Mouse (Mus musculus) kidney, postnatal 14 days (tissue): Measurements from ENCODE around the gene Apol7e.
"Not testable (repeated sequence)": the region's sequence is repeated elsewhere in the genome, so short reads cannot be mapped to it uniquely, and the experiment has no call there.

Experiments used
- DNase-seq: peaks from one replicate; pipeline ENCODE4 v3.0.0; 2022; ENCODE audit warnings: mixed read lengths

The Apol7e gene

DNA sequence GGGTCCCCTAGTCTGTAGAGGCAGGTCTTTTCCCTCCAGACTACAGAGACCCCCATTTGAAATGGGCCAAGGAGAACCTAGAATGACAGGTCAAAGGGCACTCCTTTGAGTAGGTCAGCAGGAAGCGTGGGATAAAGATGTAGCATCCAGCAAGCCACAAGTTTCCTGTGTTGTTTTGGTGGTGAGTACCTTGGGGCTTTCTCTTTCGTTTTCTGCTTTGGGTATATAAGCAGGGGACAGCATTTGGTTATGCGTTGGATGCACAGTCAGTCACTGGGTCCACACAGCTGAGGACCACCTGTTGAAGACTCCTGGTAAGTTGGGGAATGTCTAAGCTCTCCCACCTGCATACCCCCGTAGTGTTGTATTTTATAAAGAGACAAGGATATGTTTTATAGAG lies at the start of gene Apol7e:
Gene Apol7e (plus strand): TSS at position 202 of the 400 bp plus-strand sequence.
- not testable (repeated sequence) for DNase-seq

DNA sequence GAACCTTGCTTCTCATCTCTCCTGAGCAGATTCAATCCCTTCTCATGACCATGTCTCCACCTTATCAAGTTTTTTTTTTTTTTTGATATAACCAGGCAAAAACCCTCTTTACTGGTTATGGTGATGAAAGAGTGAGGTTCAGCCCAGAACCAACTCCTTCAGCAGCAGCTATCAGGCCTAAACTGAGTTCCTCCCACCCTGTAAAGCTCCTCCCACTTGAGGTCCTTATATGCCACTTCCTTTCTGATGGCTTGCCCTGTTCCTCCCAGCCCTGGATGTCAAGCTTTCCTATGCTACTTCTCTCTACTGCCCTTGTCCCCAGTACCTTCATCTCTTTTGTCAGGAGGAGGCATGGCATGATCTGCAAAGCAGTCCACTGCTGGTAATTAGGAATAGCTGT lies 47.5 kb upstream of the Apol7e start:
- DNase-seq: not testable (repeated sequence)

DNA sequence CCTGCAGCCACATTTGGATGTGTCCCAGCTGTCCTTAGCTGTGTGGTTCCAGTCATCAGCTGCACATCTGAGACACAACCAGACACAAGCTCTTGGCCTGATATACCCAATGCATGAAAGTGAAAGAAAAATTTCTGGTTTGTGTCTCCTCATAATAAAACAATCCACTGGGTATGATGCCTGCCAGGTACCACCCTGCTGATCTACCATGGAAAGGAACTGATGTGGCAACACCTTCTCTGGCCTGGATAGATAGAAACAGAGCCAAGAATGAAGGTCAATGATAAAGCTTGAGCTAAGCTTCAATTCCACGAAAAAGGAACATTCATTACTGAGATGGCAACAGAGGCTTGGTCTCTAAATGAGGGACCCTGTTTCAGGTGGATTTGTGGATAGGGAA lies 38.9 kb upstream of the Apol7e start:
- not testable (repeated sequence) for DNase-seq

GRCm38 (mm10) chr15:77661841-77662240 lies 36.8 kb upstream of the Apol7e start:
- not testable (repeated sequence) for DNase-seq

- not testable (repeated sequence) for DNase-seq
These were observed 24.6 kb upstream of the Apol7e start for GRCm38 (mm10) chr15:77674081-77674480.

- peak; percentile 33 for DNase-seq
These were observed 14.7 kb upstream of the Apol7e start for GRCm38 (mm10) chr15:77683944-77684343.

DNA sequence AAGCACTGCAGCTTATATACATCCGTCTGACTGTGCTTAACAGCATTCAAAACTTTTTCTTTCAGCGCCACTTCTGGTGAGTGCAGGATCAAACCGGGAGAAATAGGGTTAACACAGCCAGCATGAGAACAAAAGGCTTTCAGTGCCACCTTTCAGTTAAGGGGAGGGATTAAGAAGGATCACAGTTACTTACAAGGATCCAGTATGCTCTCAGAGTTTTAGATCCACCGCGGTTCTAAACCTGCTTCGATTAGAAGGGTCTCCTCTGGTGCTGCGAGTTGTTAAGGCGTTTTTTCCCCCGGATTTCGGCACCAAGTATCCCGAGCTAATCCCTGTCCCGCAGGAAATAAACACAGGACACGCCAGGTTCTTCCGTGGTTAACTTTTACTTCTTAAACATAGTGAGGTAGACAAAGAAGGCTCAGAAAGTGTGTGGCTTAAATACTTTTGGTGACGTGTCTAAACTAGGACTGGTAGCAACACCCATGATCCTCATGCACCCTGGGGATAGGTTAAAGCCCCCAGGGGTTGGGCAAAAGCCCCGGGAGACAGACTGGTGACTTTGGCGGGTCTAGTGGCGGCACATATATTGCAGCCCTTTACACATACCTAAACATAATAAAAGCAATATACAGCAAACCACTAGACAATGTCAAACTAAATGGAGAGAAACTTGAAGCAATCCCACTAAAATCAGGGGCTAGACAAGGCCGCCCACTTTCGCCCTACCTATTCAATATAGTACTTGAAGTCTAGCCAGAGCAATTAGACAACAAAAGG lies 6.9 kb upstream of the Apol7e start:
- not testable (repeated sequence) for DNase-seq

- DNase-seq: peak; percentile 26
These were observed 3.9 kb upstream of the Apol7e start for GRCm38 (mm10) chr15:77694687-77695295.

GRCm38 (mm10) chr15:77705306-77705705 lies 6.6 kb downstream of the Apol7e start:
- DNase-seq: not testable (repeated sequence)

DNA sequence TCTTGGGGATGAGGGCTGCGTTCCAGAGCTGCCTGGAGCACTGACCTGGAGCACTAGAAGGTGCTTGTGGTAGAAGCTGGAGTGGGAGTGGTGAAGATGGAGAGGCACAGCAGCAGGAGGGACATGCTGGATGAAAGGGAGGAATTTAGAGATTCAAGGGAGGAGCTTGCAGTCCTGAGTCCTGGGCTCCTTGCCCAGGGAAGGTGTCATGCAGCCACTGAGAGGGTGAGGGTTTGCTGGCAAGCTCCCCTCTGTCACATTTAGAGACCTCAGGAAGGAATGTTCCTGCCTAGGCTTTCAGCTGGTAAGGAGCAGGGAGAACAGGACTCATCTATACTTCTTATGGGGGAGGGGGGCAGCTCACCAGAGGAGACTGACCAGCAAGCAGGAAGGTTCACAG lies 10.3 kb downstream of the Apol7e start:
- not testable (repeated sequence) for DNase-seq

GRCm38 (mm10) chr15:77718240-77718639 lies 19.6 kb downstream of the Apol7e start:
- DNase-seq: not testable (repeated sequence)

- DNase-seq: not testable (repeated sequence)
These were observed 22.9 kb downstream of the Apol7e start for GRCm38 (mm10) chr15:77721509-77721908.

DNA sequence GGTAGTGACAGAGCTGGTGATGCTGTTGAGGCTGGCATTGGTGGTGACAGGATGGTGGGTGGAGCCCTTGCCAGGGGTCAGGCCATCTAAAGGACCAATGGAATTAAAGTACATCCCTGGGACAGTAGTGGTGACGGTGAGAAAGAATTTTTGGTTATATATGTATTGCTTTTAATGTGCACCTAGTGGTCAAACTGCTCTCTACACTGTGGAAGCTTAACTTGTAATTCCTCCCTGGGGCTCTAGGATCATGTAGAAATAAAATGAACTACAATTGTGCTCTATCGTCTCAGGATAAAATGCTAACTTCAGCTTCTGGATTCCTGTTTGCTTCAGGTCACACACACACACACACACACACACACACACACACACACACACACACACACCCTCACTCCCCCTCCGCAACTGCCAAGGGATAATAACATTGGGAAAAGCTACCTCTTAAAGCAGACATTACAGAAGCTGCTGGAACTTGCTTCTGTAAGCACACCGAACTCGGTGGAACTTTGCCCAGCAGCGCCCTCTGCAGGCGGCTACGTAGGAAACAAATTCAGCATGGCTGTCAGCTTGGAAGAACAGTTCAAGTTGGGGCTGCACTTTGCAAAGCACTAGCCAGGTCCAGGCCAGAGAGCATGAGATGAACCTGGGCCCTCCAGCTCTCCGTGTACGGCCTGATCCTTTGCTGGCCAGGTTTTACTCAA lies 25.7 kb downstream of the Apol7e start:
- not testable (repeated sequence) for DNase-seq

DNA sequence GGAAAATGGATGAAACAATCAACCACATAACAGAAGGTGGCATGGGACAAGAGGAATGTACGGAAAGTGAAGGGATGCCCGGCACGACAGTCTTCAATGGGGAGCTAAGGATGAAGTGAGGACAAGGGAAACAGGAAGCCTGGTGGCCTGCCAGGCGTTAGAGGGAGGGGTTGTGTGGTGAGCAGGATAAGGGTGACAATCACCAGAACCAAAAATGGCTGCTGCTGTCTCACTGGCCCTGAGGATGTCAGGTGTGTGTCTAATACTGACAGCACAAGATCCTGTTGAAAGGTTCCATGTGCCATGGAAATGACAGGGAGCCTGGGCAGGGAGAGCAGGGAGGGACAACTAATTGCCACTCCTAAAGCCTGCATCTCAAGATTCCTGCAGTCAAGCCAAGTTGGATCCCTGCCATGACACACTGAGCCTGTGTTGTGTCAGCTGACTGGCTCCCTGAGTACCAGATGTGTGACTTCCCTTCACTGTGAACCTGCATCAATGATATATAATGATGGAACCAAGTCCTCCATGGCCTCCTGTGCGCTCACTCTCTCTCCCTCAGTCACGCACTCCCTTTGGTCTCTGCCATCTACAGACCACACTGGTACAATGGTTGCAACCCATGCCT lies 26.9 kb downstream of the Apol7e start:
- DNase-seq: not testable (repeated sequence)

DNA sequence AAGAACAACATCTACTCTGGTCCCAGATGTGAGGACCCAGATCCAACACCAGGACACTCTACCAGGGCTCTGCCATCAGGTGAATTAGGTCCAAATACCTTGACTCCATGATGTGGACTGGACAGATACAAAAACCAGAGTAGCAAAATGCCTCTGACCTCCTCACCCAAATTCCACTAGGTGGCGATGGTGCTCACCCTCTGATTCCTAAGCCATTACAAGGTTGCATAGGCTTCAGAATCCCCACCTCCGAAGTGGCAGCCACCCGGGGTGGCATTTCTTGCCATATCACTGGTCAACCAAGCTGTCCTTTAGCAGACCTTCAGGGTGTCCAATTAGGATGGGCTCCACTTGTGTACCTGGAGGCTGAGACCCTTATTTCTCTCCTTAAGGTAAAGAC lies 28.5 kb downstream of the Apol7e start:
- DNase-seq: not testable (repeated sequence)

GRCm38 (mm10) chr15:77727745-77728144 lies 29.1 kb downstream of the Apol7e start:
- not testable (repeated sequence) for DNase-seq

GRCm38 (mm10) chr15:77728739-77729138 lies 30.1 kb downstream of the Apol7e start, which contains the start of gene Apol9b:
TSS of gene Apol9b (plus strand) at chr15:77729039.
- not testable (repeated sequence) for DNase-seq

DNA sequence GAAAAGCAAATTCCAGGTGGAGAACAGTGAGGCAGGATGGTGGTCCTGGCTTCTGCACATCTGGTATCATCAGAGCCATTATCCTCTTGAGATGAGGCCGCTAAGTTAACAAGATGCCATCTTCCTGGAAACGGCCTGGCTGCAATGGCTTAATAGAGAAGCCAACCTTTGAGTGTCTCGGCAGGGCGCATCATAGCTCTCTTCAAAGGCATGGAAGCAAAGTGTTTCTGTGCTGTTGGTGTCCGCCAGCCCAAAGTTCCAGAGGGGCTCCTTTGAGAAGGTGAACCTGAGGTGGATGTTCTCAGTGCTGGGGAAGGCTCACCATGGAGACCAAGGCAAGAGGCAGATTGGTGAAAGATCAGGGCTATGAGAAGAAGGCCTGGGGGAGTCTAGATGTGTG lies 32.9 kb downstream of the Apol7e start:
- DNase-seq: no peak

GRCm38 (mm10) chr15:77732851-77733250 lies 34.2 kb downstream of the Apol7e start:
- DNase-seq: not testable (repeated sequence)

DNA sequence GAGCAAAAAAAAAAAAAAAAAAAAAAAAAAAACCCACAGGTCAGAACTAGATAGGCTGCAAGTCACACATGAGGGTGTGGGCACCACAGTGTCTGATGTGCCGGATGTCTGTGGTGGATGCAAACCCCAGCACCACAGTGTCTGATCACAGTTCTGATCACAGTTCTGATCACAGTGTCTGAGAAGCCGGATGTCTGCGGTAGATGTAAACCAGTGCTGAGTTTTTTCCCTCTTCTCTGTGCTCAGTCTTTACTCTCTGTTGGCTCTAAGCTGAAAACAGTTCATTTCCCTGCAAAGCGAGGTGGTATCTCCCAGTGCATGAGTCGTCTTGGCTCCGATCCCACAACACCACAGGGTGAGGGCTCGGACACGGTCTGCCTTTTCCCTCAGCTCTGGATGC lies 34.7 kb downstream of the Apol7e start:
- DNase-seq: not testable (repeated sequence)

DNA sequence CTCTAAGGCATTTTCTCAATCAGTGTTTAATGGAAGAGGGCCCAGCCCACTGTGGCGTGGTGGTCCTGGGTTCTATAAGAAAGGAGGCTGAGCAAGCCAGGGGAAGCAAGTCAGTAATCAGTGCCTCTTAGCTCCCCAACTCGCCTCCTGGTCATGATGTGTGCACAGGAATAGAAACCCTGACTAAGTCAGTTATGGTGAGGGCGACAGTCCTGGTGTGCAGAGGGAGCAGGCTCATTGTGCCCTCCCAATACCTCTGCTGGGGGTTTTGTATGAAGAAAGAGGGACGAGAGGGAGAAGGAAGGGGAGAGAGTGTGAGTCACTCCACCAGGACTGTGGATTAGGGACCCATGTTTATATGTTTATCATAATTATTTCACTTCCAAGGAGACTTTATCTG lies 35.2 kb downstream of the Apol7e start:
- DNase-seq: not testable (repeated sequence)

DNA sequence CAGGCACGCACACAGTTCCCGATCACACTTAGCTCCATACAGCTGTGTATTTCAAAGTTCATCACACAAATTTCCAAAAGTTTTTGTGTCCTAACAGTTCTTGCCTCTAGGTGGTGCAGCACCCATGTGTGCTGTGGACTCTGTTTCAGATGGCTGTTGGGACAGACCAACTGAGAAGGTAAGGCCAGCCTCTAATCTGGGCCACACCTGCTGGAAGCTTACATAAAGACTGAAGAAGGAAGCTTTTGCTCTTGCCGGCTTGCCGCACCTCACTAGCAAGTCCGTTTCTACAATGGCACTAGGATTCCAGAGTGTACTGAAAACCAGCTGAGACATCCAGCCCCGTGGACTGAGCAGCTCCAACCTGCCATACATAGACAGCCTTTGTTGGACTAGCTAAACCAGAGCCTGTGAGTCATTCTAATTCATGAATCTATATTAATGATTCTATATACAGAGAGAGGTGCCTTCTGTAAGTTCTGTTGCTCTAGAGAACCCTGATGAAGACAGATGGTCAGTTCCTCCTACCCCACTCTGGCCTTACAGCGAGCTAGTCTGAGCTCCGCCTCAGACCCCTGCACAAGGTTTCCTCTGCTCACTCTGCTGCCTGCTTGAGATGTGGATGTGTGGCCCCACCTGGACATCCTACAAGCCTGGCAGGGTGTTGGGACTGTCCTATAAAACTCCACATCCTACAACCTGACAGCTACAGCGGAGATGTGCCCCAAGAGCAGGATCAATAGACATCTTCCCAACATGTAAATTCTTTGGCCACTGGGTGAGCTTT lies 42.0 kb downstream of the Apol7e start:
- DNase-seq: no peak
